Mouse (Mus musculus): Measurements from ENCODE around the gene Tmprss12. TPM values are rescaled to one million over a fixed set of nuclear protein-coding genes. Genes with fewer than 3 reads are reported as not detected.
"Not testable (repeated sequence)": the region's sequence is repeated elsewhere in the genome, so short reads cannot be mapped to it uniquely, and the experiment has no call there.

The Tmprss12 gene
- total and polyA plus RNA-seq, 2 experiments from 2014 or later = not detected

DNA sequence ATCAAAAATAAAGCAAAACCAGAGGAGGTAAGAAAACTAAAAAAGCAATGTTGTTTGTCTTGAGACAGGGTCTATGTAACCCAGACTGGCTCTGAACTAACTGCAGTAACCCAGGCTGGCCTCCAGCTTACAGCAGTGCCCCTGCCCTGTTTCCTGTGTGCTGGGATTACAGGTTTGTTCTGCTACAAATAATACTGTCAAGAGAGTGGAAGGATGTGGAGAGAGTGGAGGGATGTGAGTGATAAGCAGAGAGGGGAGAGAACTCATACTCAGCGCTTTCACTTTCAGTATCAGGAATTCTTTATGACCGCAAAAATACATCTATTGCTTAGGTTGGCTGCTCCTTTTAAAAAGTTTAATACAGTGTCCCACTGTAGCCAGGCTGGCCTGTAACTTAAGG, 31.7 kb downstream of the Tmprss12 start:
- H3K4me1 ChIP-seq (ENCODE audit: insufficient read depth, low read length) = no peaks in the 10 kb centered on the region
- no peak overlapping the region for H3K4me3 ChIP-seq (ENCODE audit: low read length)
- no peak overlapping the region for H3K9ac ChIP-seq (replicated peaks; ENCODE audit: low read length)
- ATAC-seq = no peak
- no peak overlapping the region for H3K27ac ChIP-seq
- TF ChIP-seq CTCF (IDR thresholded peaks at IDR 0.05; ENCODE audit: low read depth) = no peak
- no peaks in the 10 kb centered on the region for H3K9me3 ChIP-seq (ENCODE audit: low read length)
- WGBS = 92% methylated on average over 2 of the region's 2 CpGs
- no peaks in the 10 kb centered on the region for H3K27me3 ChIP-seq (ENCODE audit: insufficient read depth, low read length)
- H3K36me3 ChIP-seq (ENCODE audit: insufficient read depth, low read length) = no peaks in the 10 kb centered on the region
- no peak overlapping the region for H3K4me2 ChIP-seq (ENCODE audit: low read depth, low read length)
- DNase-seq (ENCODE audit: low spot score) = no peak

GRCm38 (mm10) chr15:100314448-100315145, 34.0 kb downstream of the Tmprss12 start:
- H3K4me1 ChIP-seq (ENCODE audit: insufficient read depth, low read length) = no peaks in the 10 kb centered on the region
- 82% methylated on average over 5 of the region's 5 CpGs for WGBS
- no peak overlapping the region for H3K9ac ChIP-seq (replicated peaks; ENCODE audit: low read length)
- DNase-seq (ENCODE audit: low spot score) (no peak), ATAC-seq (no peak)
- H3K4me3 ChIP-seq (ENCODE audit: low read length) = no peak overlapping the region
- H3K27ac ChIP-seq = no peak overlapping the region
- H3K4me2 ChIP-seq (ENCODE audit: low read depth, low read length) = no peak overlapping the region
- H3K27me3 ChIP-seq (ENCODE audit: insufficient read depth, low read length) = no peaks in the 10 kb centered on the region
- no peaks in the 10 kb centered on the region for H3K36me3 ChIP-seq (ENCODE audit: insufficient read depth, low read length)
- no peak for TF ChIP-seq CTCF (IDR thresholded peaks at IDR 0.05; ENCODE audit: low read depth)
- H3K9me3 ChIP-seq (ENCODE audit: low read length) = no peaks in the 10 kb centered on the region

GRCm38 (mm10) chr15:100318014-100318671, 37.5 kb downstream of the Tmprss12 start:
- 87% methylated on average over 4 of the region's 4 CpGs for WGBS
- ATAC-seq = not testable (repeated sequence)

DNA sequence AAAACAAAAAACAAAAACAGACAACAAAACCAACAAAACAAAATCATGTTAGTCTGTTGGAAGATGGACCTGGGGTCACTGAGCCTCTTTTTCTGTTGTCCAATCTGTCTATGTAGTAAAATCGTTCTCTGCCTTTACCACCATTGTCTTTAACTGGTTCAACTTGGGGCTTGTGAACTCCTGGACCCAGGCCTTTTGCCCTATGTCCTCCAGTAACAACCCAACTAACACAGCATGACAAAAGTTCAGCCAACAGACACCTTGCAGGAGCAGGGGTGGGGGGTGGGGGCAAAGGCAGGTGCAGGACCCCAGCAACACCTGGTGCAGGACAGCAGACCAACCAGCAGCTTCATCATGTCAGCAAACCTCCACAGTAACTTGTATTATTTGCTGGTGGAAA, 39.2 kb downstream of the Tmprss12 start:
- ATAC-seq = no peak
- 96% methylated on average over 1 of the region's 1 CpGs for WGBS
- TF ChIP-seq CTCF (IDR thresholded peaks at IDR 0.05; ENCODE audit: low read depth) = no peak

More at GRCm38 (mm10) chr15:100318014-100318671, 37.5 kb downstream of the Tmprss12 start:
- H3K27me3 ChIP-seq (ENCODE audit: insufficient read depth, low read length); H3K4me3 ChIP-seq (ENCODE audit: low read length); H3K9ac ChIP-seq (replicated peaks; ENCODE audit: low read length); H3K9me3 ChIP-seq (ENCODE audit: low read length); DNase-seq (ENCODE audit: low spot score); H3K4me2 ChIP-seq (ENCODE audit: low read depth, low read length); H3K27ac ChIP-seq; H3K4me1 ChIP-seq (ENCODE audit: insufficient read depth, low read length); H3K36me3 ChIP-seq (ENCODE audit: insufficient read depth, low read length): not testable (repeated sequence)

DNA sequence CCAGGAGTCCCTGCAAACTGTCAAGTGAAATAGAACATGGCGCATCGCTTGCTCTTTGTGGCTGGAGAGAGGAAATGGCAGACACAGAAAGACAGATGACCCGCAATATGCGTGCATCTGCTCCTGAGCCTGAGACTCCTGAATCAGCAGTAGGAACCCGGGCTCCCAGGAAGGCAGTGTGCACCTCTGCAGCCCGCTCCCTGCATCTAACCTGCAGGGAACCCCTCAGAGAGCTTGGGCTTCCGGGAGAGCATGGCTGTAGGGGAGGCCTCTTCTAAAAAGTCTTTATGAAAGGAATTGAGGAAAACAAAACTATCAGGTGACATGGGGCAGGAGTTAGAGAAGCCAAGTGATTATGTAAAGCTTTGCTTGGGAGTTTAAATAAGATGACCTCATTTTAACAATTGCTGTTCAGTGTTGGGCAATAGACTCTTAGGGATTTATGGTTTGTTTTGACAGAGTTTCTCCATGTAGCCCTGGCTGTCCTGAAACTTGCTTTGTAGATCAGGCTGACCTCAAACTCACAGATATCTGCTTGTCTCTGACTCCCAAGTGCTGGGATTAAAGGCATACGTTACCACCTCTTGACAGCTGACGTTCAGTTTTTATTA, 39.8 kb downstream of the Tmprss12 start:
- no peak for ATAC-seq
- no peaks in the 10 kb centered on the region for H3K4me1 ChIP-seq (ENCODE audit: insufficient read depth, low read length)

More for the DNA sequence above, 39.2 kb downstream of the Tmprss12 start:
- DNase-seq (ENCODE audit: low spot score) = no peak
- no peak overlapping the region for H3K27ac ChIP-seq
- no peaks in the 10 kb centered on the region for H3K36me3 ChIP-seq (ENCODE audit: insufficient read depth, low read length)
- H3K4me2 ChIP-seq (ENCODE audit: low read depth, low read length) = no peak overlapping the region
- H3K27me3 ChIP-seq (ENCODE audit: insufficient read depth, low read length) = no peaks in the 10 kb centered on the region
- no peak overlapping the region for H3K9ac ChIP-seq (replicated peaks; ENCODE audit: low read length)
- H3K9me3 ChIP-seq (ENCODE audit: low read length) = no peaks in the 10 kb centered on the region
- H3K4me1 ChIP-seq (ENCODE audit: insufficient read depth, low read length) = no peaks in the 10 kb centered on the region
- H3K4me3 ChIP-seq (ENCODE audit: low read length) = no peak overlapping the region

DNA sequence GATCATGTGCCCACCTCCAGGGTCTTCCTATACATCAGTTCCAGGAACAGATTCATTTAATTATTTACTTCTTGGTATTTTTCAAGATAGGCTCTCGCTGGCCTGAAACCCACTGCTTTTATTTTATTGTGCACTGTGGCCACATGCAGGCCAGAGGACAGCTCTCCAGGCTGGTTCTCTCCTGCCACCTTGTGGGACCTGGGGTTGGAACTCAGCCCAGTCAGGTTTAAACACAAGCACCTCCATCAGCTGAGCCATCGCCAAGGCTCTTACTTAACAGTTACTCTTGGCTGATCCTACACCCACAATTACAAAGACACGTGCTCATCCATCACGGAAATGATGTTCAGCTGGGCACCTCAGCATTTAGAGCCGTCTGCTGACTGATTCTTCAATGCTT, 40.5 kb downstream of the Tmprss12 start:
- TF ChIP-seq CTCF (IDR thresholded peaks at IDR 0.05; ENCODE audit: low read depth) = peak; percentile 54
- Histone ChIP-seq H3K36me3 (ENCODE audit: insufficient read depth, low read length) (no peaks in the 10 kb centered on the region), H3K27ac (no peak overlapping the region), H3K4me1 (ENCODE audit: insufficient read depth, low read length) (no peaks in the 10 kb centered on the region), H3K4me2 (ENCODE audit: low read depth, low read length) (no peak overlapping the region), H3K9ac (replicated peaks; ENCODE audit: low read length) (no peak overlapping the region), H3K9me3 (ENCODE audit: low read length) (no peaks in the 10 kb centered on the region), H3K4me3 (ENCODE audit: low read length) (no peak overlapping the region), H3K27me3 (ENCODE audit: insufficient read depth, low read length) (no peaks in the 10 kb centered on the region)
- DNase-seq (ENCODE audit: low spot score) = peak; percentile 55
- 51% methylated on average over 5 of the region's 5 CpGs for WGBS
- ATAC-seq = no peak

More for the DNA sequence above, 39.8 kb downstream of the Tmprss12 start:
- no peak for TF ChIP-seq CTCF (IDR thresholded peaks at IDR 0.05; ENCODE audit: low read depth)
- 78% methylated on average over 9 of the region's 9 CpGs for WGBS
- DNase-seq (ENCODE audit: low spot score) = no peak
- no peak overlapping the region for H3K27ac ChIP-seq
- H3K4me2 ChIP-seq (ENCODE audit: low read depth, low read length) = no peak overlapping the region
- H3K9ac ChIP-seq (replicated peaks; ENCODE audit: low read length) = no peak overlapping the region
- no peak overlapping the region for H3K4me3 ChIP-seq (ENCODE audit: low read length)
- no peaks in the 10 kb centered on the region for H3K27me3 ChIP-seq (ENCODE audit: insufficient read depth, low read length)
- H3K36me3 ChIP-seq (ENCODE audit: insufficient read depth, low read length) = no peaks in the 10 kb centered on the region
- no peaks in the 10 kb centered on the region for H3K9me3 ChIP-seq (ENCODE audit: low read length)
